Mouse (Mus musculus) small intestine, adult 2 months (tissue): Measurements from ENCODE around the gene Gps1.

ENCODE experiments used
- CTCF ChIP-seq: fragments of 200-500 bp; IDR thresholded peaks from 2 replicates; pipeline ENCODE4 v1.5.1; 2012; ENCODE audit warnings: low read depth, mild to moderate bottlenecking, control low read depth, inconsistent platforms, low read length, moderate library complexity, mixed read lengths; ENCODE audit not compliant: insufficient replicate concordance, insufficient read length; ENCODE audit errors: extremely low read depth
- POLR2A ChIP-seq: fragments of 200-500 bp; IDR thresholded peaks from 2 replicates; pipeline ENCODE4 v1.6.1; 2012; ENCODE audit warnings: low read depth, mild to moderate bottlenecking, control low read depth, inconsistent platforms, low read length, moderate library complexity

DNA sequence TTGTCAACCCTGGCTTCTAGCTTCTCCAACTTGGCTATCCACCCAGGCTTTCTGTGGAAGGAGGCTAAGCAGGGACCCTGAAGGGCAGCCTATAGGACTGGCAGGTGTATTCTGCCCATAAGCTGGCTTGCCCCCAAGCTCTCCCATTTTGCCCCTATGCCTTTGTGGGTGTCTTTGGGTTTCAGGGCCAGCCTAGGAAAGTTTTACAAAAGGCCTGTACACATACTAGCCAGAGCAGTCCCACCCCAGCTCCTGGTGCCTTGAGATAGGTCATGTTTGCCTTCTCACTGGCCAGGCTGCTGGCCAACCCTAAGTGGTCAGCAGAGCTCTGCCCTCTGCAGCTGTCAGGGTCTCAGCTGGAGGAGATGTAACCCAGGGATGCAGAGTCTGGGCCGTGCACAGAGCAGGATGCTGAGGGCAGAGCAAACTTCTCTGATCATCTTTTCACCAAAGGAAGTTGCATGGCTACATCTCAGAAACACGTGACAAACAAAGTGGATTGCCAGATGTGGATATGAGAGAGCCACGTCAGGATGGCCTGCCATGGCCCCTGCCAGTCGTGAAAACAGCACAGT lies 41.3 kb downstream of the Gps1 start:
- TF ChIP-seq POLR2A: no peak
- no peak for TF ChIP-seq CTCF
